Mouse (Mus musculus) MEL-GATA-1-ER (cell line): ENCODE results near the gene Prokr1.
"Not testable (repeated sequence)": the region's sequence is repeated elsewhere in the genome, so short reads cannot be mapped to it uniquely, and the experiment has no call there.

Experiments
- DNase-seq: peaks from one replicate; pipeline ENCODE4 v3.0.0-alpha.2; 2012; ENCODE audit warnings: low read depth; ENCODE audit errors: extremely low read depth

Gene Prokr1

DNA sequence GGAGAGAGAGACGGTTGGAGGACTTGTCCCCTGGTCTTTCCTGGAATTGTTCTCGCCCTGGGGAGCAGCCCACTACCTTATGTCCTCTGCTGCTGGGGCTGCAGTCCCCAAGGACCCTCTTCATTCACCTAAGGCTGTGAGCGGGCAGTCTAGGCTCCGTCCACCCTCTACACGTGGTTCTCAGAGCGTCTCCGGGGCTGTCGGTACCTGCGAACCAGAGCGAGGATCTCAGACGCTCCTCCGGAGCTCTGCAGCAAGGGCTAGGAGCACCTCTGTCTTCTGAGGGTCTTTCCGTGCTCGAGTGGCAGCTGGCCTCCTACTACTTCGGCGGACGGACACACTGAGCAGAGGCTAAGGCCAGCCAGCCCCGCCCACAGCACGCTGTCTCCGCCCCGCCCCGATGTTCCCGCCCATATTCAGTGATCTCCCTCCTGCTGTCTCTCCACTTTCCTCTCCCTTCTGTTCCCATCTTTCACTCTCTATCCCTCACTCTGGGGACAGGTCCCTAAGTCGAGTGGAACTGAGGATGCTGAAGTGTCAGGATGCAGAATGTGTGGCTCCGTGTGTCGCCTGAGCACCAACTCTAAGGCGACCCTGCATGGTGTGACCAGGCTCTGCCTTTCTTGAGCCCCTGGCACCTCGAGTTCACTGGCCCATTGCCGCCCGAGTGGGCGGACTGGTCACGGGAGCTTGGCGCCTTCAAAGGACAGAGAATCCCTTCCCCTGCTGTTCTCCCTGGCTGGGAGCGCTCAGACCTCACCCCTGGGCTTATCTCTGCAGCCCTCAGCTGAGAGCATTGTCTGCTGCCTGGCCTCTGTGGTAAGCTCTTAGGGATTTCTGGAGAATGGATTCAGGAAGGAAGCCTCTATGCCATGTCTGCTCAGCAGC, at the start of gene Prokr1:
Gene Prokr1, minus strand, starts transcription at position 350 of the 888 bp plus-strand sequence.
- DNase-seq: no peak

GRCm38 (mm10) chr6:87638134-87638660, 47.7 kb upstream of the Prokr1 start:
- DNase-seq: no peak

DNA sequence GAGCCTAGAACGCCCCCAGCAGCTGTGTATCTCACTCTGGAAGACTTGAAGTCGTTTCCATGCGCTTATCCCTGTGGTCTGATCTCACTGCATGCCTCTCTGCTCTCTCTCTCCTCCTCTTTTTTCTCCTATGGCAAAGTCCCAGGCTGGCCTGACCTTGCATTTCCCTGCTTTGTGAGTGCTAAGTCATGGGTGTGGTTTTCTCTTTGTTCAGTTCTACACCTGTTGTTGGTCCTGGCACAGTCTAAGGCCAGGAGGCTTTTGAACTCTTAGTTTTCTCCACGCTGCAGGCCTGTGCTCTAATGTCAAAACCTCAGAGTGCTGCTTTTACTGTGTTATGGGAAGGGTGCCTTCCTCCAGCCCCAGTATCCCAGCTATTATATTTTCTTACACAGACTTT, 41.6 kb upstream of the Prokr1 start:
- no peak for DNase-seq

DNA sequence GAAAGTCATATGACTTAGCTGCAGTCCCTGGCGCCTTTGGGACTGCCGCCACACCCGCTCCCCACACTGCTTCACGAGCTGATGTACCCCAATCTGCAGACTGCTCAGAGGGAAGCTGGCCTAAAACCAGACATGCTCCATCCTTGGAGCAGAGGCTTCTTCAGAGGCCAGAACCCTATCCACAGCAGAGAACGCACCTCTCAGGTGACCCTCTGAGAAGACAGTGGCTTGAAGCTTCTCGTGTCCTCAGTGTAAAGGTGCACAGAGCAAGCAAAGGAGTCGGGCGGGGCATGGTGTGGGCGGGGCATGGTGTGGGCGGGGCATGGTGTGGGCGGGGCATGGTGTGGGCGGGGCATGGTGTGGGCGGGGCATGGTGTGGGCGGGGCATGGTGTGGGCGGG, 38.4 kb upstream of the Prokr1 start:
- not testable (repeated sequence) for DNase-seq

DNA sequence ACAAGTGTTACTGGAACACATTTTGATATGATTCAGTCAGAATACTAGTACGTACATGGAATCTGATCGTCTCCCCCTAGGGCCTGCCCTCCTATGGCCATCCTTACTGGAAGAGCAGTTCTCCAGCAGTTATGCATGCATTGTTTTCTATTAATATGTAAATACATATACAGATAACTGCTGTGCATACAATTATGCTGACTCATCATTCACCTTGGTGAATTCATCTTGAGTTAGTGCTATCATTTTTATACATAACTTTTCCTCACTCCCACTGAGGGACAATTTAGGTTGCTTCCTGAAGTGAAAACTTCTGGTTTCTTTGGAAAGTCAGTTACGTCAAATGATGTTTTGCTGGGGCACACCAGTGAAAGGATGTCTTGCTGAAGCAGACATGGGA, 32.6 kb upstream of the Prokr1 start:
- DNase-seq: no peak

- DNase-seq: no peak
Observed at GRCm38 (mm10) chr6:87621281-87621680, 30.7 kb upstream of the Prokr1 start.

DNA sequence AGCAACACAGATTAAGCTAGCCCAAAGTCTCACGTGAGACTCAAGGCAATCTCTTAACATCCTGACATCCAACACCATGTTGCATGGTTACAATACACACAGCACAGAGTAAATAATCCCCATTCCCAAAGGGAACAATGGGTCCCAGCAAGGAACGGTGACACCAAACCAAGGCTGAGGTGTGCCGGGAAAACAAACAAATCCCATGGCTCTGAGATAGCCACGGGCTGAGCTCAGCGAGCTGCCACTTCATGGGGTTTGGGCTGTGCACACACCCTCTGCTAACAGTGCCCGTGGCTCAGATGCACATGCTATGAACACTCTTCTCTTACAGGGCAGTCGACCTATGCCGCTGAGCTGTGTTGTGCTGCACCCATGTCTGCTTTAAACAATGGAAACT, 27.5 kb upstream of the Prokr1 start:
- DNase-seq: no peak

GRCm38 (mm10) chr6:87615696-87616083, 25.1 kb upstream of the Prokr1 start:
- DNase-seq: peak; percentile 98

DNA sequence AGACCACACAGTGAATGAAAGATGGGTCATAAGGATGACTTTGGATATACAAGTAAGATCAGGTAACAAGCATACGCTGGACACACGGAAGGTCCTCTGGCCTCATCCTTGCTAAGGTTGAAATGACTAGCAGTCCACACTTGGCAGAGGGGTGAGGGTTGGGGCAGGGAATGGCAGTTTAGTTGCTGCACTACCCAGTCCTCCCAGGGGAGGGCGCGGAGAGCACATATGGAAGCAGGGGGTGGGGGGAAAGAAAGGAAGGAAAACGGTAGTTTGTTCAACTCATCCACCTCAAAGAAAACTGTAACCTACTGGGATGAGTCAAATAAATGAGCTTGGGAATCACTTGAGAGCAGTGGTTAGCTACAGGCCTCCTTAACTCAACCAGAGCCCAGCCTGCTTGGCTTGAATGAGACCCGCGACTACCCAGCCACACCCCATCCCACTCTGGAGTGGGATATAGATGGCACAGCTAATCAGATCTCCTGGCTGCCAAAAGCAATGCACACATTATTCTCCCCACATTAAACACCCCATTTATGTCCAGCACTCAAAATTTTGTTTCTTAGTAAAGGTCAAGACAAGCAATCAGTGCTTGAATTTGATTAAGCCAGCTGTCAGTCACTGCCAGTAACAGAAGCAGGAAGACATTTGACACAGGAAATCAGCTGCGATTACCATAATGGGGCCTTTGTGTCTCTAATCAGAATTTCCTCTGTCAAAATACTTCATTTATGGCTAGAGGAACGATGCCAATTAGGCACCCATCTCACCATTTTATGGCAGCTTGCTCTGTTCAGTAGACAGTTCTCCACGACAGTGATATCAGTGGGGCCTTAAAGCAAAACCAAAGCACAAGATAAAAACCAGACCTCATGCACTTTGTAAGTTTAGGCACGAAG, 24.5 kb upstream of the Prokr1 start:
- peak; percentile 44 for DNase-seq

GRCm38 (mm10) chr6:87599825-87600224, 9.3 kb upstream of the Prokr1 start:
- no peak for DNase-seq

GRCm38 (mm10) chr6:87597116-87597833, 6.7 kb upstream of the Prokr1 start:
- no peak for DNase-seq

DNA sequence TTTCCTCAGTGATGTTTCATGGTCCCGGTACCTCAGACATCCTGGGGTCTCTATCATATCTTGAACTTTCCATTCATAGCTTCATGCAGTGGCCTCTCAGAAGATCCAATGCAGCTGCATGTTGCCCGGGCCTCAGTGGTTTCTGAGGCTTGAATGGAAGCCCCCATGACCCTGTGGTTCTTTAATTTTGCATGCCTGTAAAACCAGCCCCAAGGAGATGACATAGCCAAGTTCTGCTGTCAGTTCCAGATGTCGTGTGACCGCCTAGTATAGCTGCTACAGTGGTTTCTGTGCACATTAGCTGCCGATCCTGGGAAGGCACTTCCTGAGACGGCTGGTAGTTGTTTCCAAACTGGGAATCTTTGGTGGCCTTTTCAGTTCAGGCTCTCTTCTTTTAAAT, 3.6 kb upstream of the Prokr1 start:
- DNase-seq: no peak

DNA sequence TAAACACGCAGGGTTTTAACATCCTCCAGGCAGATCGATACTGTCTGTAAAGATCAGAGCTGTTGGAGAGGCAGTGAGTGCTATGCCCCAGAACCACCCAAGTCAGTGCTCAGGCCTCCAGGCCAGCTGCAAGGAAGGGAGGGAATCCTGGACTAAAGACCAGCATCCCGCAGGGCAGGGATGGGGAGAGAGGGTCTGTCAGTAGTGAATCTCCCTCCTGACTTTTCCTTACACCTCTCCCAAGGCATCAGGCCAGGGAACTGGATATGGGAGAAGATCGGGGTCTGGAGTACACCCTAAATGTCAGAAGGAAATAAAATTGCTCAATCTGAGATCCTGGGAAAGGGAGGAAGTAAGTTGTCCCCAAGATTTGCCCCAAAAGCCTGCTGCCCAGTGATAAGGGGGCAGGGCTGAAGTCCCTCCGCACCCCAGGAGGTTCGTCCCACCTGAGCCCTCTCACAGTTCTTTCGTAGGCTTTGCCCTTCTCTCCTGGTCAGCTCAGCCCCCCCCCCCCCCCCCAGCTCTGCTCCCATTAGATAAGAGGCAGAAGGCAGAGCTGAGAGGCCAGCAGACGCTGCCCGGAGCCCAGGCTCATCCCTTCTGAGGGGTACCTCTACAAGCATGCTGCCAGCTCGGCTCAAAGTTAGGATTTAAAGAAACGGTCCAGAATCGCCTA, 687 bp downstream of the Prokr1 start:
- DNase-seq: no peak

DNA sequence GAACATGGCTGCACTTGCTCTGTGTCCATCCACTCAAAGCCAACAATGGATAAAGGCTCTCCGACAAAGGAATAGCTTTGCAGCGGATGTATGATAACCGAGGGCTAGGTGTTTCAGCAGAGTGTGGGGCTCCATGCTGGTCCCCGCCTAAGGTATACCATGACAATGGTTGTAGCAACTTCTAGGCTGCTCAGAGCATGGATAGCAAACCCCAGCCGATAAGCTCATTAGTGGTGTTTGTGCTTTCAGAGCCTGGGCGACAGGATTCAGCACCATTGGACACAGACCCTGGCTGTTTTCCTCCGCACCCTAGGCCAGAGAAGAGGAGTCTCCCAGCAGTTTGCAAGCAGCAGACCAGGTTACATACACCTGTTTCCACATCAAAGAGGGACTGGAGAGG, 6.6 kb downstream of the Prokr1 start:
- no peak for DNase-seq

GRCm38 (mm10) chr6:87583183-87583611, 7.3 kb downstream of the Prokr1 start:
- DNase-seq: peak; percentile 95

DNA sequence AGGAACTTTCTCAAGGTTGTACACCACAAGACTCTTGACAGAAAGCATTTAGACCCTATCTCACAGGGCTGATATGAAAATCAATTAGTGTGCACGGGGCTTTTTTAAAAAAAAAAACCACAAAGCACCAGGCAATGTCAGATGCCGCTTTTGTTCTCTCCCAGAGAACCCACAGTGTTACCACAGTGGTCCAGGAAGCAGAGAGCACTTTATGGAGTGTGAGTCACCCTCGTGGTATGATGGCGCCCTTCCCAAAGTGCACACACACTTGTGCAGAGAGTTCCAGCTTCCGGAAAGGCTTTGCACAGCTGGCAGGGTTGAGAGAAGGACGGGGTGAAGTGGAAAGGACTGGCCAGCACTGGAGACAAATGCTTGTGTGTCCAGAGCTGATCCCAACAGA, 8.1 kb downstream of the Prokr1 start:
- peak; percentile 28 for DNase-seq

DNA sequence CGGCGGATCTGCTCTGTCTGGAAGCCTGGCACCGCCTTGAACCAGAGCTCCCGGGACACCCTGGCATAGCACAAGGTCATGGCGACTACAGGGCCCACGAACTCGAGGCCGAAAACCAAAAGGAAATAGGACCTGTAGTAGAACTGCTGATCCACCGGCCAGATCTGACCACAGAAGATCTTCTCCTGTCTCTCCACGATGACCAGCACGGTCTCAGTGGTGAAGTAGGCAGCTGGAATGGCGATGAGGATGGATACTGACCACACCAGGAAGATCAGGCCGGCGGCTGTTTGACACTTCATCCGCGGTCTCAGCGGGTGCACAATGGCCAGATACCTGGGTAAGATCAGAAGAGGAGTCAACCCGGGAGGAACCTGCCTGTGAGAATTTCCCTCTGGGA, 9.0 kb downstream of the Prokr1 start:
- DNase-seq: no peak

- no peak for DNase-seq
Observed at GRCm38 (mm10) chr6:87581071-87581470, 9.5 kb downstream of the Prokr1 start.

DNA sequence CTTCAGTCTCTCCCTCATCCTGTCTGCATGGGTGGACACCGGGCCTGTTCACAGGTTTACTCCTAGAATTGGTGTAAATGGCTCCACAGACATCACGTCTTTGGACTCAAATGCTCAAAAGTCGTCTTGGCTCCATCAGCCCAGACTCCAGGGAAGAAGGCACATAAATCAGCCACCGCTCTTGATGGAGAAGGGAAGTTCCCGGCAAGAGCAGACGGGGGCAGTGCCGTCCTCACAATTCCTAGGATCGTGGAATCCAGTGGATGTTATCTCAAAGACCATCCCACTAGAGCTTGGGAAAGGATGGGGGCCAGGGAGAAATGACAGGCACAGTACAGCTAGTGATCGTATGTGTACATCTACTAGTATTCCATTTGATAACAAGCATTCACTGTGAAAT, 12.3 kb downstream of the Prokr1 start:
- no peak for DNase-seq

- no peak for DNase-seq
Observed at GRCm38 (mm10) chr6:87576648-87577330, 13.8 kb downstream of the Prokr1 start.
